Mouse (Mus musculus) heart, adult 9 months (tissue): ENCODE measurements around the gene Pcna.

Source experiments
- DNase-seq, 2 experiments: peaks; one replicate each; pipeline ENCODE4 v3.0.0; 2022; ENCODE audit warnings: low spot score in 2 of 2

The Pcna gene

DNA sequence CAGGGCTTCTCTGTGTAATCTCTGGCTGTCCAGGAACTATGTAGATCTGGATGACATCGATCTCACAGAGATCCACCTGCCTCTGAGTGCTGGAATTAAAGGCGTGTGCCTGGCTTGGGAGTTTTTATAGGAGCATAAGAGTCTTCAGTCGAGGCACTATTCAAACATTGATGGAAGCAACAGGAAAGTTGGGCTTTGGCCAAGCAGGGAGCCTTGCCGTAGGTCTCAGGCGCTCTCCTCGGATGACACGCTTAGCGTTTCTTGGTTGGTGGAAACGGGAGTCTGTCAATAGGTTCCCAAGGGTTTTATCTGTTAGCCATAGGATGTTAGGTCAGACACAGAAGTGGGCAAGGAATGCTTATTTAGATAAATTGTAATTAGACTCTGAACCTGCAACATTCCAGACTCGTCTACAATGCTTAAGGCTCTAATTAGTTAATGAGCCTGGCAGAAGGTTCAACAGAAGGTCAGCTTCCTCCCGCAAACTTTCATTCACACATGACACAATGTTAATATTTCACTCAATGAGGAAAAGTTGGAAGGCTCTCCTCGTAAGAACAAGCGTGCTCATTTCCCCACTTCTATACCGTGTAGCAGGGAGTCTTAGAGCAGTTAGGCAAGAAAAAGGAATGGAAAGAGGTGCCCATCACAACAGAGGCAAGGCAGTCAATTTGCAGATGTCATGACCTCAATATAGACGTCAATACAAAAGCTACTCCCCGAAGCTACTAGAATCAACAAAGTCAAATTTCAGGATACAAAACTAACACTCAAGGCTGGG lies 18.9 kb downstream of the Pcna start:
- no peak for DNase-seq

DNA sequence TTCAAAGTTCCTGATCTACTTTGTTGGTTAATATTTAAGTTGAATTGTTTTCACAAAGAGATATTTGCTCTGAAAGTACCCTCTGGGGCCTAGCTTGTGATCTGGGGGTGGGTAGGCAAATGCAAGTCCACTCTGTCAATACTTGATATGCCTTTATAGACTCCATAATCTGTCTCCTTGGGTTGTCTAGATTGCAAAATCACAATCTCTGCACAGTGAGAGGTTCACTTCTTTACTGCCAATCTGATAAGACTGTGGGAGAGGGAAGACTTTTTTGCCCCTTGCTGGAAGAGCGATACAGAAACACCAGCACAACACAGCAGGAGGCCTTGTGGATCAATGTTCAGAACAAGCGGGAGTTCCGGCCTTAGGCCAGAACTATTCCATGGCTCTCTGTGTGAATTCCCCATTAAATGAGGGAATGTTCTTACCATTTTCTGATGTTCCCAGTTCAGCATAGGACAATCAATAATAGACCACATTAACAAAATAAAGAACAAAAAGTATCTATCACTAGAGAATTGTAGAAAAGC lies 20.6 kb downstream of the Pcna start:
- no peak for DNase-seq

DNA sequence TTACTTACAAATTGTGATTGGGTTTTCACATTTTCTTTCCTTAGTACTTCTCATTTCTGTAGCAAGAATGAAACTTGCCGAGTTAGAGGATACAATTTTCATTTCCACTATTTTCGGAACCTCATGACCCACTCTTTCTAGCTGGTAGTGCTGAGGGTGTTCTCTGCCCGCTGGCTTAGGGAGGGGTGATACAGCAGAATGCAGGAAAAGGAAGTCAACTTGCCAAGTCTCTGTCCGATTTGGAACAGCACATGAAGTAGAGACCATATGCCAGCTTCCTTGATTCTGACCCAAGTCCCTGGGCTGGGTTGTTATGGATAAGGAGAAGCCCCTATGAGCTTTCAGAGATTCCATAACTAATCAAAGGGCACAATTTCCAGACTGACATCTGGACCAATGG lies 28.8 kb downstream of the Pcna start:
- DNase-seq, result peak; percentile 23 to 62

DNA sequence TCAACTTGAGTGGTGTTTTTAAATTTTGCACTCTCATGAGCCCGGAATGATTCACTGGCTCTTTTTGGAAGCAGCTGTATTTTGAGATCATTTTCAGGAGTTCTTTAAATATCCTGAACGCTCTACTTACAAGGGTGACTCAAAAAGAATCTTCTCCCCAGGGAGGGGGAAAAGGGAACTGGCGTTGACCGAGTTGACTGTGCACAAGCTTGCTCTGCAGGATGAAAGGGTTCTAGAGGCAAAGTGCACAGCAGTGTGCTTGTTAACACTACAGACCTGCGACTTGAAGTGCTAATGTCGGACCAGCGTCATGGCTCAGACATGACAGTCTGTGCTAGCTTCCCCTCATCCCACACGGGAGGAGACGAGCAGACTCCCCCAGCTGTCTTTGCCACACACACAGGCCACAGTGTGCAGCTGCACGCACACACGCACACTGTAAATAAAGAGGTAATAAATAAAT lies 31.5 kb downstream of the Pcna start:
- peak; percentile 36 to 49 for DNase-seq

DNA sequence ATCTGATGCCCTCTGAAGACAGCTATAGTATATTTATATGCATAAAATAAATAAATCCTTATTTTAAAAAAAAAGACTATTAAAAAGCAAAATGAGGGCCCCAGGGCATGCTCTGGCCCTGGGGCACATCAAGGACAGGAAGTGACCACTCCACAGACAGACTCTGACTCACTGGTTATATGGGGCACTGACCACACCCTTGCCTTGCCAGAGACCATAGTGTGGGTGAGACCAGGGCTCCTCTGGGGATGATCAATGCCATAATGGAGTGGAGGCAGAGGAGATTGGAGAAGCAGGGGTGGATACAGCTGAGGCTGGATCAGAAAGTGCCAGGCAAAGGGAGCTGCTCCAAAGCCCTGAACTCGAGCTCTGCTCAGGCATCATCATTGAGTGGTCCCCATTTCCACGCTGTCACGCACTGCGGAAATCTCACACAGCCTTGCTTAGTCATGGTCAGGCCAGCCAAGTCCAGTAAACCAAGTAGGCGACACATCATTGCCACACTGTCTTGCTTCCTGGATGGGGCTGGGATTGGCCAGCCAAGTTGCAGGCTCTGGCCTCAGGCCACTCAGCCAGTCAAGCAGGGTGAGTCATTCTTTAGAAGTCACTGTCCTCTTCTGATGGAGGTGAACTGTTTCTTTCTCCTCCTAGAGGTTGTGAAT lies 41.0 kb downstream of the Pcna start:
- DNase-seq, result peak; percentile 38 to 47

DNA sequence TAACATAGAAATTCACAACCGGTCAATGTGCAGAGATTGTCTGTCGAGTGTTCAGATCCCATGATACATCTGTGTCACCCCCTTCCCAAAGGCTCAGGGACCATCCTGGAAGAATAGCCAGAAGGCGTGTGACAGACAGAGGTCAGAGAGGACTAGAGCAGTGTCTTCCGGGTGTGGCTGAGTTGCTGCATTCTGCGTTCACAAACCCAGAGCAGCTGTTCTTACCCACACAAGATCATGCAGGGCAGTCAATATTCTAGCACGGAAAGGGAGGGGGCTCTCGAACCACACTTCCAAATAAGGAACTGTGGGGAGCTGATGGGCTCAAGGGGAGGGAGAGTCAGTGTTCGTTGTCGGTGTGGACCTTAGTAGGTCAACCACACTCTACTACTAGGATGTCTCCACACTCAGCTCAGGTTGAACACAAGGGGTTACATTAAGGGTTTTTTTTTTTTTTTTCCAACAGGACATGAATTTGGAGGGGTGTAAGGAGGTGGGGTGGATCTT lies 42.3 kb downstream of the Pcna start:
- DNase-seq, result no peak

DNA sequence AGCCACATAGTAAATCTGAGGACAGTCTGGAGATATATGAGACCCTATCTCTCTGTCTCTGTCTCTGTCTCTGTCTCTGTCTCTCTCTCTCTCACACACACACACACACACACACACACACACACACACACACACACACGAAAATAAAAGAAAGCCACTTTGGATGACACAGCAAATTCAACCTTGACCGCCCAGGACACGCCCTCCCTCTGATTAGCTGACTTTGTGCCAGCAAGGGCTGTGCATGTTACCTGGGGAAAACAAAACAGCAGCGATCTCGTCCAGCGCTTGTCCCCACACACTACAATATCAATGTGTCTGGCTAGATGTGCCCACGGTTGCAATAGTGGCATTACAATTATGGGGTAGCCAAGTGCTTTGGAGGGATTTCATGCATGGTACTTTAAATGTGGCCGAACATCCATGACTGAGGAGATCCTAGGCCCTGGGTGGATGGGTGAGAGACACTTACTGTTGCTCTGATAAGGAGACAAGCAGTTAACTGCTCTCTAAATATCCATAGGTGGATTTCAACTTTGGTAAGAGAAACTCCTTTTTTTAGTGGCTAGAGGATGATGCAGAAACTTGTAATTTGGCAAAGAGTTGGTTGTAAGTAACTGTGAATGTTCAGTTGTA lies 44.8 kb downstream of the Pcna start:
- DNase-seq, result no peak

DNA sequence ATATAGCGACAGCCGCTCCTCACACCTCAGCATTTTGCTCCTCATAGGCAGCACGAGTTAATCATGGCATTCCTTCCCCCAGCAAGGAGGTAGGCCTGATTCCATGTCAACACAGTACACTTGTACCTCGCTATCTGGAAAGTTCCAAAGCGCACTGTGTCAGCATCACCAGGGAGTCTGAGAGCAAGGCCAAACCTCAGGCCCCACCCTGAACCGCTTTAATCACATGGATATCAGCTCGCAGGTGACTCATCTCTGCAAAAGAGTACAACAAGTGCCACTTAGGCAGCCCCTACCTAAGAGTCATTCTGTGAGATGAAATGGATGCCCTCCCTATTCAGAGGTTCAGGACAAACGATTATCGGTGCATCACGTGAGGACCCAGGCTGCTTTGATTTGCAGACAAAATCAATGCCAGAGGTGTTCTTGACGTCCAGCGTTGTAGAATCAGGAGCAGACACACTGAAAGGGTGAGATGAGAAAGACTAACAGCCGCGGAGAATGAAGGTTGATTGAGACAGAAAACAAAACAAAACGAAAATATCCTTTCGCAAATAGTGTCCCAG lies 46.7 kb downstream of the Pcna start:
- no peak for DNase-seq

DNA sequence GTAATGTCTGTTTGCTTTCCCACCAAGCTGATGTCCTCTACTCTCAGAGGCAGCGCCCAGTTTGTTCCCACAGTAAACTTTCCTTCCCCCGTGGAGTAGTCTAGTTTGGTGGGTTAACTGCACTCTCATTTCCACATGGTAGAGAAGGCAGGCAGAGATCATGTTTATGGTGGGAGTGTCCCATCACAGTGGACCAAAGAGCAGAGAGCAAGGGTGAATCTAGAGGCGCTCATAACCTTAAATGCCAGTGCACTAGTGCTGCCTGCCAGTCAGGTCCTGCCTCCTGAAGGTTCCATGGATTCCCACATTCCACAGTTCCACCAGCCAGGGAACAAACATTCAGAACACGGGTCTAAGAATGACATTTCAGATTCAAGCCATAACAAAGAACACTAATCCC lies 47.6 kb downstream of the Pcna start:
- DNase-seq, result no peak

DNA sequence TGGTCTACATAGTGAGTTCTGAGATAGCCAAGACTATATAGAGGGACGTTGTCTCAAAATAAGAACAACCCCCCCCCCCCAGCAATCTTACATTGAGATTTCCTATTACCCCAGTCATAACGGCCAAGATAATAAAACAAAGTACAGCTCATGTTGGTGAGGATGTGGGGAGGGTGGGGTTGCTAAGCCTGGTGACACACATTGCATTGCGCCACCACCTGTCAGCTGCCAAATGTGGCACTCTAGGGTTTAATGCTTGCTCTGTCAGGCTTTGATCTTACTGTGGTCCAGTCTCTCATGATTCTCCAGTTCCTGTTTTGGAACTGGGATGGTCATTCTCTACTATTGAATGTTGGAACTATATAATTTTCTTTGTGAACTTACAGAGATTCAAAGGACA lies 49.3 kb downstream of the Pcna start:
- DNase-seq, result no peak

DNA sequence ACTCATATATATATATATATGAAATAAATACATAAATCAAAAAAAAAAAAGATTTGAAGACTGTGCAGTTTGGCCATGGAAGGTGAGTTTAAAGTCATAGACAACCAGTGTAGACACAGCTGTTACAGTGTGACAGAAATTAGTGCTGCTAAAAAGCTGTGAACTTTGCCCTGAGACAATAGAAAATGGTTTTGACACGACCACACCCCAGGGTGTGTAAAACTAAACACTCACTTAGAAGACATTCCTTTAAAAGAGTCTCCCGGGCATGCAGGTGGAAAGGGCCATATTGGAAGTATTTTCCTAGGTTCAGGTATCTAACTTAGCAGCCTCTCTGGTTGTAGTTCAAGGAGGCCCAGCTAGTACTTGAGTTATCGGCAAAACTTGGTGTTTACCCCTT lies 49.9 kb downstream of the Pcna start:
- no peak for DNase-seq
